Mouse (Mus musculus) intestine, embryonic 16.5 days (tissue): ENCODE measurements around the gene Zdhhc7. TPM values are rescaled to one million over a fixed set of nuclear protein-coding genes. Genes with fewer than 3 reads are reported as not detected.

Source experiments
- ATAC-seq: fragments of 200-750 bp; cut with Nextera tagmentation; 2 replicates; pipeline ENCODE4 v1.8.0; 2017; ENCODE audit warnings: moderate TSS enrichment, moderate library complexity
- H3K27ac ChIP-seq: fragments of 300-500 bp; sonication (generic); 2 replicates; pipeline ENCODE4 v1.5.1; 2014; ENCODE audit warnings: mild to moderate bottlenecking, low read length
- H3K27me3 ChIP-seq: fragments of 300-500 bp; sonication (generic); replicated peaks from 2 replicates; pipeline ENCODE4 v1.6.1; 2014; ENCODE audit warnings: low read length, control low read depth, mixed read lengths; ENCODE audit not compliant: control insufficient read depth, insufficient read depth
- H3K36me3 ChIP-seq: fragments of 300-500 bp; sonication (generic); 2 replicates; pipeline ENCODE4 v1.6.1; 2014; ENCODE audit warnings: low read length, control low read depth; ENCODE audit not compliant: control insufficient read depth, insufficient read depth
- H3K4me1 ChIP-seq: fragments of 300-500 bp; sonication (generic); 2 replicates; pipeline ENCODE4 v1.6.1; 2014; ENCODE audit warnings: low read length, control low read depth, mixed read lengths; ENCODE audit not compliant: control insufficient read depth, insufficient read depth
- H3K4me2 ChIP-seq: fragments of 300-500 bp; sonication (generic); 2 replicates; pipeline ENCODE4 v1.6.1; 2014; ENCODE audit warnings: low read depth, low read length, control low read depth
- H3K4me3 ChIP-seq: fragments of 300-500 bp; sonication (generic); 2 replicates; pipeline ENCODE4 v1.5.1; 2014; ENCODE audit warnings: mild to moderate bottlenecking, low read length
- H3K9ac ChIP-seq: fragments of 300-500 bp; sonication (generic); 2 replicates; pipeline ENCODE4 v1.6.1; 2014; ENCODE audit warnings: low read depth, low read length
- H3K9me3 ChIP-seq: fragments of 300-500 bp; sonication (generic); 2 replicates; pipeline ENCODE4 v1.6.1; 2016; ENCODE audit warnings: low read length, control low read depth; ENCODE audit not compliant: control insufficient read depth
- WGBS: fragments of 180-500 bp; shearing (Covaris S2); extraction: QIAGEN DNeasy Blood & Tissue Kit; methylation state at CpG from one replicate; pipeline ENCODE4 v1.1.7; 2014; 5-methylcytosine and 5-hydroxymethylcytosine counted together
- polyA plus RNA-seq: library from polyadenylated mRNA; unstranded; fragments of >200 nt; fragmentation: Nextera tagmentation; extraction: Ambion mirVana; gene quantifications from 2 replicates; pipeline ENCODE4 v1.2.1, GENCODE M21; 2015

Gene Zdhhc7
- polyA plus RNA-seq, 1 experiment from 2014 or later: 40.5 TPM

GRCm38 (mm10) chr8:120083261-120083660 is 18.0 kb downstream of the Zdhhc7 start:
- H3K36me3 ChIP-seq: peaks cover 19% of the 10 kb centered on the region
- no peaks in the 10 kb centered on the region for H3K4me1 ChIP-seq
- H3K27me3 ChIP-seq: no peaks in the 10 kb centered on the region
- ATAC-seq: no peak
- no peak overlapping the region for H3K4me3 ChIP-seq
- H3K9ac ChIP-seq: no peak overlapping the region
- no peaks in the 10 kb centered on the region for H3K9me3 ChIP-seq
- WGBS: 96% methylated on average over 8 of the region's 8 CpGs
- no peak overlapping the region for H3K4me2 ChIP-seq
- no peak overlapping the region for H3K27ac ChIP-seq

GRCm38 (mm10) chr8:120079361-120079760 is 21.9 kb downstream of the Zdhhc7 start:
- ATAC-seq: no peak
- Histone ChIP-seq H3K9ac (no peak overlapping the region), H3K9me3 (no peaks in the 10 kb centered on the region), H3K4me2 (no peak overlapping the region), H3K4me3 (no peak overlapping the region), H3K4me1 (no peaks in the 10 kb centered on the region), H3K27me3 (no peaks in the 10 kb centered on the region), H3K27ac (no peak overlapping the region), H3K36me3 (0 out of 2 replicates have a peak, but pooled peaks cover 5% of the 10 kb centered on the region)
- WGBS: 61% methylated on average over 5 of the region's 5 CpGs

- H3K4me1 ChIP-seq: 0 out of 2 replicates have a peak, but pooled peaks cover under 1% of the 10 kb centered on the region
- H3K27ac ChIP-seq: no peak overlapping the region
- H3K27me3 ChIP-seq: no peaks in the 10 kb centered on the region
- ATAC-seq: peak; percentile 80
- H3K9ac ChIP-seq: no peak overlapping the region
- H3K9me3 ChIP-seq: no peaks in the 10 kb centered on the region
- WGBS: 9% methylated on average over 10 of the region's 10 CpGs
- H3K4me3 ChIP-seq: no peak overlapping the region
- H3K36me3 ChIP-seq: no peaks in the 10 kb centered on the region
- H3K4me2 ChIP-seq: peak overlapping the region; percentile 10; the same call in 1 of the 2 replicates
These were observed 23.2 kb downstream of the Zdhhc7 start for GRCm38 (mm10) chr8:120078080-120078479.

GRCm38 (mm10) chr8:120075347-120075746 is 25.9 kb downstream of the Zdhhc7 start:
- Histone ChIP-seq H3K36me3 (no peaks in the 10 kb centered on the region), H3K4me3 (no peak overlapping the region), H3K9me3 (no peaks in the 10 kb centered on the region), H3K27me3 (no peaks in the 10 kb centered on the region), H3K27ac (no peak overlapping the region), H3K4me2 (no peak overlapping the region), H3K9ac (no peak overlapping the region), H3K4me1 (0 out of 2 replicates have a peak, but pooled peaks cover 3% of the 10 kb centered on the region)
- no peak for ATAC-seq
- WGBS: 65% methylated on average over 6 of the region's 6 CpGs

DNA sequence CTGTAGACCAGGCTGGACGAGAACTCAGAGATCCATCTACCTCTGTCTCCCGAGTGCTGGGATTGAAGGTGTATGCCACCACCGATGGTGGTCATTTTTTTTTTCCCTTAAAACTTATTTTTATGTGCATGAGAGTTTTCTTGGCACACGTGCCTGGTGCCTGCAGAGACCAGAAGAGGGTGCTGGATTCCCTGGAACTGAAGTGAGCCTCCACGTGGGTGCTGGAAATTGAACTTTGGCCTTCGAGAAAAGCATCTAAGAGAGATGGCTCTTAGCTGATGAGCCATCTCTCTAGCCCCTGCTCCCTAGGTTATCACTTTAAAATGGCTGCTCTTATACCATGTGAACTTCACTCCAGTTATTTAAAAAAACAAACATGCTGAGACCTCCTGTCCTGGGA is 26.8 kb downstream of the Zdhhc7 start:
- 66% methylated on average over 6 of the region's 6 CpGs for WGBS
- H3K36me3 ChIP-seq: no peaks in the 10 kb centered on the region
- H3K4me2 ChIP-seq: no peak overlapping the region
- H3K9ac ChIP-seq: no peak overlapping the region
- no peak overlapping the region for H3K27ac ChIP-seq
- no peak overlapping the region for H3K4me3 ChIP-seq
- no peaks in the 10 kb centered on the region for H3K27me3 ChIP-seq
- no peak for ATAC-seq
- 0 out of 2 replicates have a peak, but pooled peaks cover 3% of the 10 kb centered on the region for H3K4me1 ChIP-seq
- no peaks in the 10 kb centered on the region for H3K9me3 ChIP-seq

DNA sequence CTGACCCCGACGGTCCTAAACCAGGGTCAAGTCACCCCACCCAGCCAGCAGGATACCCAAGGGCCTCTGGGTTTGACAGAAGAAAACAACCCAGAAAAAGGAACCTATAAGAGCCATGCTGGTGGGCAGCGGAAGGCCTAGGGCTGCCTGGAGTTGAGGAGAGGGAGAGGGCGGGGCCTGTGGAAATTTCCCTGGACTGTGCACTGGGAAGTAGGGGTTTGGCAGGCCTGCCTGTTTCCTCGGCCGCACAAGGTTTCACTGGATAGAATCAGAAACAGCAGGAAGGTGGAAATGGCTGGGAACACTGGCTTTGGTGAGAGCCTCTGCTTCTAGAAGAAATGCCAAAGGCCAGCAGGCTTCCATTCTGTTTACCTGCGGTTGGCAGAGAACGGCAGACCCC is 28.5 kb downstream of the Zdhhc7 start:
- 74% methylated on average over 8 of the region's 8 CpGs for WGBS
- Histone ChIP-seq H3K9ac (no peak overlapping the region), H3K27ac (no peak overlapping the region), H3K36me3 (no peaks in the 10 kb centered on the region), H3K27me3 (no peaks in the 10 kb centered on the region), H3K4me3 (no peak overlapping the region), H3K9me3 (no peaks in the 10 kb centered on the region), H3K4me2 (no peak overlapping the region), H3K4me1 (0 out of 2 replicates have a peak, but pooled peaks cover 3% of the 10 kb centered on the region)
- ATAC-seq: no peak

- no peak overlapping the region for H3K9ac ChIP-seq
- no peaks in the 10 kb centered on the region for H3K27me3 ChIP-seq
- no peaks in the 10 kb centered on the region for H3K9me3 ChIP-seq
- H3K4me1 ChIP-seq: 0 out of 2 replicates have a peak, but pooled peaks cover 3% of the 10 kb centered on the region
- 70% methylated on average over 9 of the region's 9 CpGs for WGBS
- no peak overlapping the region for H3K27ac ChIP-seq
- no peak for ATAC-seq
- H3K36me3 ChIP-seq: no peaks in the 10 kb centered on the region
- H3K4me3 ChIP-seq: no peak overlapping the region
- H3K4me2 ChIP-seq: no peak overlapping the region
These were observed 29.0 kb downstream of the Zdhhc7 start for GRCm38 (mm10) chr8:120072259-120072658.

DNA sequence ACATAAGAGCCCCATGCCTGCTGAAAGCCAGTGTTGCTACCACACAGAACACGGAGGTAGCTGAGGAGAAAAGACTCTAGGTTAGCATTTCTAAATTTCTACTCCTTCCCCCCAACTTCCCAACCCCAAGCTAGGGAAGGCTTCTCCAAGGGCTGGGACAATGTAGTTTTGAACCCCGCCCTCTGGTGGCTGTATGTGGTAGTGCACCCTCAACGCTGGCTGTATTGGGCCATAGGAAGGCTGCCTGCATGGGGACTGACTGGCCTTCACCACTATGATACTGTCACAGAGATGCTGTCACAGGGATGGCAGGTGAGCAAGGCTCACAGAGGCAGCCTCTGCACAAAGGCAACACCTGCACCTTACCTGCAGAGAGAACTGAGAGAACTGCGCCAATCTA is 29.6 kb downstream of the Zdhhc7 start:
- H3K27me3 ChIP-seq: no peaks in the 10 kb centered on the region
- H3K36me3 ChIP-seq: no peaks in the 10 kb centered on the region
- no peaks in the 10 kb centered on the region for H3K9me3 ChIP-seq
- 0 out of 2 replicates have a peak, but pooled peaks cover 3% of the 10 kb centered on the region for H3K4me1 ChIP-seq
- WGBS: 24% methylated on average over 4 of the region's 4 CpGs
- ATAC-seq: peak; percentile 70
- no peak overlapping the region for H3K9ac ChIP-seq
- no peak overlapping the region for H3K4me2 ChIP-seq
- H3K4me3 ChIP-seq: no peak overlapping the region
- no peak overlapping the region for H3K27ac ChIP-seq

- Histone ChIP-seq H3K36me3 (no peaks in the 10 kb centered on the region), H3K9ac (no peak overlapping the region), H3K4me3 (no peak overlapping the region), H3K4me1 (0 out of 2 replicates have a peak, but pooled peaks cover 3% of the 10 kb centered on the region), H3K27me3 (no peaks in the 10 kb centered on the region), H3K4me2 (no peak overlapping the region), H3K27ac (no peak overlapping the region), H3K9me3 (no peaks in the 10 kb centered on the region)
- ATAC-seq: no peak
- 61% methylated on average over 19 of the region's 19 CpGs for whole genome bisulfite sequencing
These were observed 33.2 kb downstream of the Zdhhc7 start for GRCm38 (mm10) chr8:120067936-120068668.
